Comparison of ENCODE assay signal across 26 mouse cellular contexts in the genomic region with DNA sequence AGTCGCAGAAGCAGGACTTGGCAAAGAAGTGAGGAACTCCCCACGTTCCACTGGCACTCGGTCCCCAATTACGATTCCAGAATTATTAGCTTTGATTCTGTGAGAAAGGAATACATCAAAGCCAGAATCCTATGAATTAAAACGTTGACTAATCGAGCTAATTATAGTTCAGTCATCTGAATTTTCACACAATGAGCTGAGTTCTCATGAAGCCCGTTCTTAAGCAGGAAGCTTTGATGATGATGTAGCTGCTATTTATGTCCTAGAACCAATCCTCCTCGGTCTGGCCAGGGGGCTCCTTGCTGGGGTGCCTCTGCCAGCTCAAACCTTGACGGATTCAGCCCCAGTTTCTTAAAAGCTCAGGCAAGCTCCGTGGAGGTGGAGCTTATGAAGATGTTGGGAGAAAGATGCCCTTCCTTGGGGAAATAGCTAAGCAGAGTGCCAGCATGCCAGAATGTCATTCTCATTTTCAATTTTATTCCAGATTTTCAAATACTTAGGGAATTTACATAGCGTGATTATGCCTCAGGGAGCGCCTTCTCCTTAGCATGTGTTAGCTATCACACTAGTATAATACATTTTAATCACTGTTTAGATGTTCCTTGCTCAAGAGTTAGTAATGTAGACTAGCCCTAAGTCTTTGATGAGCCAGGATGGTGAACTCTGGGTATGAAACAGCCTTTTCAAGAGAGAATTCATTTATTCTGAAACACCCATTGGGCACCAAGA.
DNase-seq lines count a peak whose midpoint lies in the region; ATAC-seq and TF ChIP-seq lines count a peak whose summit lies in the region.
"Had no signal": no experiment of that assay in that cellular context is flagged by ENCODE, and none has a peak within 500 bp of the region (broad histone marks: within the 10 kb centered on the region; RNA-seq: fewer than 3 reads in every experiment).

No protein-coding gene starts in this region.

- H3K4me3 ChIP-seq in forebrain, postnatal 0 days (ENCODE audit: low read depth, low read length) = 0 out of 2 replicates have a peak overlapping the region, but pooled peaks have one; percentile 8
- H3K4me3 ChIP-seq in forebrain, embryonic 12.5 days (replicated peaks) = no peak overlapping the region
- H3K4me3 ChIP-seq in heart, embryonic 16.5 days (ENCODE audit: low read length) = no peak overlapping the region
- no peak overlapping the region for H3K4me3 ChIP-seq in midbrain, embryonic 14.5 days (replicated peaks; ENCODE audit: low read depth, low read length)
- H3K4me3 ChIP-seq in midbrain, embryonic 10.5 days = no peak overlapping the region
- H3K4me3 ChIP-seq: embryonic facial prominence, embryonic 12.5 days; hindbrain, embryonic 15.5 days; intestine, embryonic 15.5 days; limb, embryonic 15.5 days; midbrain, embryonic 13.5 days; myocyte; neural tube, embryonic 13.5 days had no signal

- H3K4me1 ChIP-seq in forebrain, postnatal 0 days (ENCODE audit: insufficient read depth) = peaks cover 3% of the 10 kb centered on the region; the same call in 1 of the 2 replicates
- no peaks in the 10 kb centered on the region; the same call in 1 of the 2 replicates for H3K4me1 ChIP-seq in forebrain, embryonic 12.5 days
- H3K4me1 ChIP-seq in heart, embryonic 16.5 days (ENCODE audit: control insufficient read depth, insufficient read depth, low read length) = no peaks in the 10 kb centered on the region; the same call in 1 of the 2 replicates
- no peaks in the 10 kb centered on the region for H3K4me1 ChIP-seq in midbrain, embryonic 14.5 days (ENCODE audit: control insufficient read depth, insufficient read depth, low read length)
- no peaks in the 10 kb centered on the region for H3K4me1 ChIP-seq in midbrain, embryonic 10.5 days
- H3K4me1 ChIP-seq: embryonic facial prominence, embryonic 12.5 days; intestine, embryonic 15.5 days; limb, embryonic 15.5 days; midbrain, embryonic 13.5 days; neural tube, embryonic 13.5 days had no signal

- H3K27me3 ChIP-seq in forebrain, postnatal 0 days (ENCODE audit: insufficient read depth, low read length) = no peaks in the 10 kb centered on the region
- H3K27me3 ChIP-seq in forebrain, embryonic 12.5 days = no peaks in the 10 kb centered on the region
- H3K27me3 ChIP-seq in heart, embryonic 16.5 days (ENCODE audit: control insufficient read depth, insufficient read depth, low read length) = no peaks in the 10 kb centered on the region
- H3K27me3 ChIP-seq in midbrain, embryonic 14.5 days (ENCODE audit: control insufficient read depth, insufficient read depth, low read length) = no peaks in the 10 kb centered on the region
- no peaks in the 10 kb centered on the region for H3K27me3 ChIP-seq in midbrain, embryonic 10.5 days (ENCODE audit: low read depth, poor library complexity, severe bottlenecking)
- H3K27me3 ChIP-seq: embryonic facial prominence, embryonic 12.5 days; hindbrain, embryonic 15.5 days; intestine, embryonic 15.5 days; limb, embryonic 15.5 days; midbrain, embryonic 13.5 days; neural tube, embryonic 13.5 days had no signal

- ATAC-seq in forebrain, postnatal 0 days = peak; percentile 78
- no peak for ATAC-seq in forebrain, embryonic 12.5 days (ENCODE audit: low FRiP score)
- no peak for ATAC-seq in heart, embryonic 16.5 days (replicated peaks; ENCODE audit: extremely low read depth, insufficient read depth, low FRiP score)
- ATAC-seq in midbrain, embryonic 14.5 days (ENCODE audit: low FRiP score, low TSS enrichment) = no peak
- ATAC-seq: activated CD4-positive, CD25-positive, alpha-beta regulatory T cell, adult 4 months; intestine, embryonic 15.5 days; midbrain, embryonic 13.5 days had no signal

- H3K27ac ChIP-seq in forebrain, postnatal 0 days (ENCODE audit: low read depth, low read length) = peak overlapping the region; percentile 76
- H3K27ac ChIP-seq in forebrain, embryonic 12.5 days = no peak overlapping the region
- H3K27ac ChIP-seq in heart, embryonic 16.5 days (ENCODE audit: low read length) = no peak overlapping the region
- H3K27ac ChIP-seq in midbrain, embryonic 14.5 days (replicated peaks; ENCODE audit: low read depth, low read length) = no peak overlapping the region
- no peak overlapping the region for H3K27ac ChIP-seq in midbrain, embryonic 10.5 days (replicated peaks)
- H3K27ac ChIP-seq: embryonic facial prominence, embryonic 12.5 days; hindbrain, embryonic 15.5 days; intestine, embryonic 15.5 days; limb, embryonic 15.5 days; liver, embryonic 14.5 days; midbrain, embryonic 13.5 days; neural tube, embryonic 13.5 days had no signal

- H3K9ac ChIP-seq in forebrain, postnatal 0 days = no peak overlapping the region
- no peak overlapping the region for H3K9ac ChIP-seq in forebrain, embryonic 12.5 days
- no peak overlapping the region for H3K9ac ChIP-seq in heart, embryonic 16.5 days (ENCODE audit: low read length)
- no peak overlapping the region for H3K9ac ChIP-seq in midbrain, embryonic 14.5 days (replicated peaks; ENCODE audit: low read length)
- H3K9ac ChIP-seq: embryonic facial prominence, embryonic 12.5 days; hindbrain, embryonic 15.5 days; intestine, embryonic 15.5 days; limb, embryonic 15.5 days; liver, embryonic 14.5 days; lung, embryonic 14.5 days; midbrain, embryonic 13.5 days; neural tube, embryonic 13.5 days had no signal

- no peak for TF ChIP-seq CTCF in forebrain, postnatal 0 days (IDR thresholded peaks at IDR 0.05; ENCODE audit: low read depth)

- H3K36me3 ChIP-seq in forebrain, postnatal 0 days (ENCODE audit: insufficient read depth) = no peaks in the 10 kb centered on the region
- no peaks in the 10 kb centered on the region for H3K36me3 ChIP-seq in forebrain, embryonic 12.5 days (replicated peaks)
- H3K36me3 ChIP-seq in heart, embryonic 16.5 days (ENCODE audit: control insufficient read depth, insufficient read depth) = no peaks in the 10 kb centered on the region
- no peaks in the 10 kb centered on the region for H3K36me3 ChIP-seq in midbrain, embryonic 14.5 days (ENCODE audit: control insufficient read depth, insufficient read depth, low read length)
- no peaks in the 10 kb centered on the region for H3K36me3 ChIP-seq in midbrain, embryonic 10.5 days
- H3K36me3 ChIP-seq: embryonic facial prominence, embryonic 12.5 days; hindbrain, embryonic 15.5 days; intestine, embryonic 15.5 days; limb, embryonic 15.5 days; midbrain, embryonic 13.5 days; neural tube, embryonic 13.5 days had no signal

- no peaks in the 10 kb centered on the region for H3K9me3 ChIP-seq in forebrain, postnatal 0 days (ENCODE audit: low read length)
- no peaks in the 10 kb centered on the region for H3K9me3 ChIP-seq in forebrain, embryonic 12.5 days
- H3K9me3 ChIP-seq in heart, embryonic 16.5 days (replicated peaks; ENCODE audit: control insufficient read depth, low read length) = no peaks in the 10 kb centered on the region
- no peaks in the 10 kb centered on the region for H3K9me3 ChIP-seq in midbrain, embryonic 14.5 days (ENCODE audit: control insufficient read depth, low read length)
- H3K9me3 ChIP-seq in midbrain, embryonic 10.5 days (replicated peaks) = no peaks in the 10 kb centered on the region
- H3K9me3 ChIP-seq: embryonic facial prominence, embryonic 12.5 days; hindbrain, embryonic 15.5 days; intestine, embryonic 15.5 days; limb, embryonic 15.5 days; midbrain, embryonic 13.5 days; neural tube, embryonic 13.5 days had no signal

- WGBS in forebrain, postnatal 0 days = 24% methylated on average over 12 of the region's 12 CpGs
- WGBS in forebrain, embryonic 12.5 days = 63% methylated on average over 12 of the region's 12 CpGs
- 50% methylated on average over 12 of the region's 12 CpGs for WGBS in heart, embryonic 16.5 days
- WGBS in midbrain, embryonic 14.5 days = 72% methylated on average over 12 of the region's 12 CpGs
- WGBS in midbrain, embryonic 10.5 days = 79% methylated on average over 12 of the region's 12 CpGs

- DNase-seq in forebrain, postnatal 0 days = peak; percentile 67
- no peak for DNase-seq in heart, adult 18-20 months
- peak; percentile 15 for DNase-seq in midbrain, embryonic 14.5 days
- DNase-seq in midbrain, embryonic 10.5 days (ENCODE audit: low spot score) = no peak
- DNase-seq in telencephalon, adult 2 months (ENCODE audit: low read depth, low spot score) = peak; percentile 43
- no peak for DNase-seq in gastrocnemius, adult 18-20 months (ENCODE audit: low spot score)
- DNase-seq: adrenal gland, postnatal 10 days; gastrocnemius, postnatal 10 days; heart, postnatal 14 days; kidney, adult 9 months; kidney, postnatal 14 days; left cerebral cortex, postnatal 4 days; lung, embryonic 14.5 days; right cerebral cortex, postnatal 4 days; thymus, postnatal 25 days had no signal

- peak overlapping the region; percentile 41 for H3K4me2 ChIP-seq in forebrain, postnatal 0 days (ENCODE audit: low read depth)
- H3K4me2 ChIP-seq in forebrain, embryonic 12.5 days = no peak overlapping the region
- peak overlapping the region; percentile 14; the same call in 1 of the 2 replicates for H3K4me2 ChIP-seq in heart, embryonic 16.5 days (ENCODE audit: low read depth, low read length)
- no peak overlapping the region for H3K4me2 ChIP-seq in midbrain, embryonic 14.5 days (ENCODE audit: low read length)
- H3K4me2 ChIP-seq: embryonic facial prominence, embryonic 12.5 days; hindbrain, embryonic 15.5 days; intestine, embryonic 15.5 days; limb, embryonic 15.5 days; lung, embryonic 14.5 days; midbrain, embryonic 13.5 days; neural tube, embryonic 13.5 days had no signal

Comparison
In these comparisons a context has a peak if more than half of its experiments do, and no peak if none do; other contexts are left out.
1. DNase-seq: peak in forebrain, postnatal 0 days (single experiment), midbrain, embryonic 14.5 days (single experiment) and telencephalon, adult 2 months (single experiment); none in heart, adult 18-20 months (0 of 2), midbrain, embryonic 10.5 days (single experiment) and gastrocnemius, adult 18-20 months (single experiment).
2. H3K4me2 ChIP-seq: peak in forebrain, postnatal 0 days (single experiment) and heart, embryonic 16.5 days (single experiment); none in forebrain, embryonic 12.5 days (single experiment) and midbrain, embryonic 14.5 days (single experiment).